Mouse (Mus musculus) heart, adult 2 months (tissue): ENCODE measurements around the gene Tcf7l2.

ENCODE experiments used
- CTCF ChIP-seq: fragments of 200-600 bp; IDR thresholded peaks from 2 replicates; pipeline ENCODE4 v1.8.1; 2022; ENCODE audit warnings: antibody characterized with exemption, mild to moderate bottlenecking, moderate library complexity
- EP300 ChIP-seq: fragments of 200-500 bp; IDR thresholded peaks from 2 replicates; pipeline ENCODE4 v1.6.1; 2011; ENCODE audit warnings: low read depth, low read length, control low read depth; ENCODE audit not compliant: insufficient read depth
- POLR2A ChIP-seq: fragments of 200-500 bp; IDR thresholded peaks from 2 replicates; pipeline ENCODE4 v1.6.1; 2011; ENCODE audit warnings: mild to moderate bottlenecking, low read depth, low read length, control low read depth; ENCODE audit not compliant: insufficient read depth

DNA sequence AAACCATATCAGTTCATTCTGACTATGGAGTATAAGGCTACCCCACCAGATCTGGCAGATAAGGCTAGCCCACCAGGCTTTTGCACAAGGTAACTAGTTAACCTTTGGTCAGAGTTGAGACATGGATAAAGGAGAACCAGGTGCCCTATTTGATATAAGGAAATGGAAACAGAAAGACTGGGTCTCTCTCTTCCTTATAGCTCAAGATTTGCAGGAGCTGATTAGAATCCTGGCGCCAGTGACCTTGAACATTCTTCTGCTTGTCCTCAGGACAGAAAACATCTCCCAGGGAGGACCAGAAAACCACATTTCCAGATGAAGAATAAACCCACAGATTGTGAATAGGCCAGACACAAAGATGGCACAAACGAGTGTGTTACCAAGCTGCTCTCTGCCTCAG, 123.4 kb downstream of the Tcf7l2 start:
- TF ChIP-seq POLR2A (no peak), CTCF (no peak), EP300 (no peak)
